Mouse (Mus musculus) cerebellum, adult 2 months (tissue): ENCODE measurements around the gene Amh.

ENCODE experiments used
- CTCF ChIP-seq: fragments of 200-500 bp; IDR thresholded peaks from 2 replicates; pipeline ENCODE4 v1.5.1; 2011; ENCODE audit warnings: low read depth, mild to moderate bottlenecking, control low read depth, low read length, moderate library complexity, borderline replicate concordance; ENCODE audit not compliant: insufficient read depth
- POLR2A ChIP-seq: fragments of 200-500 bp; IDR thresholded peaks from 2 replicates; pipeline ENCODE4 v1.6.1; 2011; ENCODE audit warnings: low read length, control low read depth, borderline replicate concordance; ENCODE audit not compliant: insufficient read depth

DNA sequence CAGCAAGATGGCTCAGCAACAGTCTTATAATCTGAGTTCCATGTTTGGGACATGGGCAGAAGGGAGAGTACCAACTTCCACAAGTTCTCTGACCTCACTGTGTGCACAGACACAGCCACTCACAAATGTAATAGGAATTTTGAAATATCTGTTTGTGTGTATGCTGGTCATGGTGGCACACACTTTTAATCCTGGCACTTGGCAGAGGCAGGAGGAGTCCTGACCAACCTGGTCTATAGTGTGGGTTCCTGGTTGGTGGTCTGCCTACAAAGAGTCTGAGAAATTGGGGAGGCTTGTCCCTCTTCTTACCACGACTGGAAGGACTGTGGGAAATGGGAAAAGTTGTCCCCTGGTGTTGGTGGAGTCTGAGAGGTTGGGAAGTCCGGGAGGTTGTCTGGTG is 48.5 kb upstream of the Amh start:
- TF ChIP-seq CTCF, result no peak
- no peak for TF ChIP-seq POLR2A
